In genomic region chr3:34747499-34748093, GRCm38 (mm10) we compare ENCODE assay signal across 26 mouse cellular contexts.
DNase-seq lines count a peak whose midpoint lies in the region; ATAC-seq lines count a peak whose summit lies in the region.
"Had no signal": no experiment of that assay in that cellular context is flagged by ENCODE, and none has a peak within 500 bp of the region (broad histone marks: within the 10 kb centered on the region; RNA-seq: fewer than 3 reads in every experiment).

No protein-coding gene starts in this region.

- H3K36me3 ChIP-seq in embryonic facial prominence, embryonic 14.5 days (ENCODE audit: control insufficient read depth, insufficient read depth, low read length), result no peaks in the 10 kb centered on the region
- no peaks in the 10 kb centered on the region for H3K36me3 ChIP-seq in intestine, embryonic 15.5 days
- H3K36me3 ChIP-seq in lung, embryonic 16.5 days (ENCODE audit: control insufficient read depth, insufficient read depth, low read length), result no peaks in the 10 kb centered on the region
- H3K36me3 ChIP-seq: forebrain, embryonic 10.5 days; heart, embryonic 13.5 days; liver, embryonic 15.5 days; midbrain, embryonic 15.5 days; neural tube, embryonic 12.5 days had no signal

- no peak overlapping the region for H3K4me2 ChIP-seq in embryonic facial prominence, embryonic 14.5 days (ENCODE audit: low read depth, low read length)
- no peak overlapping the region for H3K4me2 ChIP-seq in intestine, embryonic 15.5 days (replicated peaks)
- H3K4me2 ChIP-seq in lung, embryonic 16.5 days (ENCODE audit: low read depth, low read length), result peak overlapping the region; percentile 27; the same call in 1 of the 2 replicates
- H3K4me2 ChIP-seq: heart, embryonic 13.5 days; liver, embryonic 15.5 days; midbrain, embryonic 15.5 days; neural tube, embryonic 12.5 days had no signal

- H3K4me3 ChIP-seq in embryonic facial prominence, embryonic 14.5 days (ENCODE audit: low read depth, low read length), result no peak overlapping the region
- no peak overlapping the region for H3K4me3 ChIP-seq in intestine, embryonic 15.5 days (replicated peaks)
- H3K4me3 ChIP-seq in lung, embryonic 16.5 days (ENCODE audit: low read length), result no peak overlapping the region
- H3K4me3 ChIP-seq: forebrain, embryonic 10.5 days; heart, adult 2 months; heart, embryonic 13.5 days; layer of hippocampus, adult 2 months; left cerebral cortex, adult 2 months; liver, embryonic 15.5 days; midbrain, embryonic 15.5 days; neural tube, embryonic 12.5 days had no signal

- ATAC-seq in embryonic facial prominence, embryonic 14.5 days (ENCODE audit: low read depth), result peak; percentile 81
- ATAC-seq in intestine, embryonic 15.5 days, result peak; percentile 39
- peak; percentile 91 for ATAC-seq in lung, embryonic 16.5 days (ENCODE audit: low read depth)
- ATAC-seq: activated CD4-positive, CD25-positive, alpha-beta regulatory T cell, adult 4 months; forebrain, embryonic 16.5 days; hindbrain, postnatal 0 days; midbrain, embryonic 15.5 days had no signal

- no peaks in the 10 kb centered on the region for H3K4me1 ChIP-seq in embryonic facial prominence, embryonic 14.5 days (ENCODE audit: control insufficient read depth, insufficient read depth, low read length)
- H3K4me1 ChIP-seq in intestine, embryonic 15.5 days (replicated peaks), result no peaks in the 10 kb centered on the region
- H3K4me1 ChIP-seq in lung, embryonic 16.5 days (replicated peaks; ENCODE audit: control insufficient read depth, insufficient read depth, low read length), result no peaks in the 10 kb centered on the region
- H3K4me1 ChIP-seq: heart, embryonic 13.5 days; midbrain, embryonic 15.5 days had no signal

- no peaks in the 10 kb centered on the region for H3K27me3 ChIP-seq in embryonic facial prominence, embryonic 14.5 days (replicated peaks; ENCODE audit: control insufficient read depth, insufficient read depth, low read length)
- no peaks in the 10 kb centered on the region for H3K27me3 ChIP-seq in intestine, embryonic 15.5 days (replicated peaks)
- H3K27me3 ChIP-seq in lung, embryonic 16.5 days (ENCODE audit: control insufficient read depth, insufficient read depth, low read depth, low read length), result no peaks in the 10 kb centered on the region
- H3K27me3 ChIP-seq: heart, embryonic 13.5 days; liver, embryonic 15.5 days; midbrain, embryonic 15.5 days; neural tube, embryonic 12.5 days had no signal

- no peak overlapping the region for H3K27ac ChIP-seq in embryonic facial prominence, embryonic 14.5 days (replicated peaks; ENCODE audit: low read depth, low read length)
- no peak overlapping the region for H3K27ac ChIP-seq in intestine, embryonic 15.5 days
- H3K27ac ChIP-seq in lung, embryonic 16.5 days (ENCODE audit: low read length), result peak overlapping the region; percentile 66
- H3K27ac ChIP-seq: forebrain, embryonic 10.5 days; heart, adult 2 months; heart, embryonic 13.5 days; hindbrain, postnatal 0 days; layer of hippocampus, adult 2 months; left cerebral cortex, adult 2 months; liver, embryonic 15.5 days; midbrain, embryonic 15.5 days; neural tube, embryonic 12.5 days had no signal

- no peaks in the 10 kb centered on the region for H3K9me3 ChIP-seq in embryonic facial prominence, embryonic 14.5 days (ENCODE audit: control insufficient read depth, low read length)
- H3K9me3 ChIP-seq in intestine, embryonic 15.5 days, result no peaks in the 10 kb centered on the region
- H3K9me3 ChIP-seq in lung, embryonic 16.5 days (ENCODE audit: control insufficient read depth, low read length), result no peaks in the 10 kb centered on the region
- H3K9me3 ChIP-seq: forebrain, embryonic 10.5 days; heart, embryonic 13.5 days; liver, embryonic 15.5 days; midbrain, embryonic 15.5 days; neural tube, embryonic 12.5 days had no signal

- H3K9ac ChIP-seq in embryonic facial prominence, embryonic 14.5 days (ENCODE audit: low read depth, low read length), result no peak overlapping the region
- no peak overlapping the region for H3K9ac ChIP-seq in intestine, embryonic 15.5 days
- no peak overlapping the region for H3K9ac ChIP-seq in lung, embryonic 16.5 days (ENCODE audit: low read length)
- H3K9ac ChIP-seq: heart, embryonic 13.5 days; liver, embryonic 15.5 days; midbrain, embryonic 15.5 days; neural tube, embryonic 12.5 days had no signal

- 56% methylated on average over 10 of the region's 10 CpGs for WGBS in embryonic facial prominence, embryonic 14.5 days
- 41% methylated on average over 10 of the region's 10 CpGs for WGBS in intestine, embryonic 15.5 days
- 27% methylated on average over 10 of the region's 10 CpGs for WGBS in lung, embryonic 16.5 days

- DNase-seq in embryonic facial prominence, embryonic 14.5 days (ENCODE audit: low spot score), result peak; percentile 80
- peak; percentile 24 to 67 for DNase-seq in lung, postnatal 4 days
- DNase-seq in thymus, postnatal 14 days, result no peak
- DNase-seq in layer of hippocampus, adult 9-11 months, result no peak
- no peak for DNase-seq in layer of hippocampus, postnatal 10 days (ENCODE audit: low spot score in 2 of 2)
- no peak for DNase-seq in layer of hippocampus, adult 11-12 months (ENCODE audit: low spot score)
- DNase-seq: adrenal gland, adult 8-10 months; cerebellum, adult 11-12 months; cerebellum, postnatal 10 days; gastrocnemius, postnatal 25 days; heart, adult 2 months; heart, postnatal 14 days; kidney, adult 2 months; kidney, postnatal 10 days had no signal

Comparison
In these comparisons a context has a peak if more than half of its experiments do, and no peak if none do; other contexts are left out.
1. ATAC-seq: peak in every context shown above with its lines; median percentile 91 in lung, embryonic 16.5 days; 81 in embryonic facial prominence, embryonic 14.5 days; 39 in intestine, embryonic 15.5 days.
2. DNase-seq: peak in embryonic facial prominence, embryonic 14.5 days (single experiment) and lung, postnatal 4 days (2 of 2); none in thymus, postnatal 14 days (single experiment), layer of hippocampus, adult 9-11 months (single experiment), layer of hippocampus, postnatal 10 days (0 of 2) and layer of hippocampus, adult 11-12 months (single experiment).